Mouse (Mus musculus): Measurements from ENCODE around the gene Zfp526.

Zfp526 gene

GRCm38 (mm10) chr7:25210482-25210881 lies 10.7 kb upstream of the Zfp526 start:
- no peak for DNase-seq

DNA sequence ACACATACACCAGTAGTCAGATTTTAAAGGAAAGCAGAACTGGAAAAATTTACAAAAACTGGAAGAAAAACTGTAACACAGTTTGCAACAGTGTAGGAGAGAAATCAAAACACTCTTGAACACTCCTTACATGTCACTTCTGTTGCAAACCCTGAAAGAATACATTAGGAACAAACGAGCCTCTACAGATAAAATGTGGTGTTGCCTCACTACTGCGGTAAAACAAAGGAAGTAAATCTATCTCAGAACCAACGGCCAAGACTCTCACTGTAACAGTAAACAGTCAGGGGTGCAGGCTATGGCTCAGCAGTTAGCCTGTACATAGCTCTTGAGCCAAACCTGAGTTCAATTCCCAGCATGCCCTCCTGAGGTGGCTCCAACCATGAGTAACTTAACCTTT lies 8.1 kb upstream of the Zfp526 start:
- DNase-seq = no peak

GRCm38 (mm10) chr7:25214172-25214571 lies 7.1 kb upstream of the Zfp526 start:
- no peak for DNase-seq

- DNase-seq = no peak
These were observed 3.4 kb upstream of the Zfp526 start for GRCm38 (mm10) chr7:25217653-25218395.

DNA sequence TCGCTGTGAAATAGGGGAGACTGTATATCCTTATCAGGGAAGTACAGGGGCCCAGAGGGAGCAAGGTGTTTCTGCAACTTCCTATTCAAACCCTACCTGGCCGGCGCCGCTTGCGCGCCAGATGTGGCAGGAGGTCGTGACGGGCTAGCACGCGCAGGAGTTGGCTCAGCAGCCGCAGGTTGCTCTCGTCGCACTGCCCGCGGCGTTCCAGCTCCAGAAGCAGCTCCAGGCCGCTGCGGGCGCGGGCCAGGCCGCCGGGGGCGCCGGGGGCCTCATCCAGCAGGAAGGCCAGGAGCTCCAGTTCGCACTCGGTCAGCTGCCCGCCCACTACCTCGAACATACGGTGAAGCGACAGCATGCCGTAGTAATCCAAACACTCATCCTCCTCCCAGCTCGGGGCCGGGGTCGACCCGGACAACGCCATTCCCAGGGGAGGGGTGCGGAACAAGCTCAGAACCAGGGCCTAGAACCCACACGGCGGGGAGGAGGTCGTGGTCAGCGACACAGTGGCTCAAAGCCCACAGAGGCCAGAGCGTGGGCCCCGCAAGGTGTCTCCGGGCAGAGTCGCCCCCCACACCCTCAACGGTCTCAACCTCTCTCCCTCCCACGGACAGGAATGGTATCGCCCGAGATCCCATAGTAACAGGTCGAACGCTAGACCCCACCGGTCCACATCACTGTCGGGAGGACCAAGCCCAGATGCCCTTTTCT lies 2.4 kb upstream of the Zfp526 start:
- peak; percentile 45 for DNase-seq

DNA sequence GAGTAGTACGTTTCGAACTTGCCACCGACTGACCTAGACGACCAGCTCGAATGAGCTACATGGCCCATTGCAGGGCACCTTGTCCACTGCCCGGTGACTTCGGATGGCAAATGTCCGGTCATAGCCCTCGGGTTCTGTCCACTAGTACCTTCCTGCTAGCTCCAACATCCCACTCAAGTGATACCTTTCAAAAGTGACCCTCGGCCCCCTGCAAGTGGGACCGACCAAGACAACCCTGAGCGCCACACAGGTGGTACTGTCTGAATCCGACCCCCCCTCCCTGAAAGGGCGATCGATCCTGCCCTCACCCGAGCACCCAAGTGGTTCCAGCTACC lies 1.8 kb upstream of the Zfp526 start:
- DNase-seq = no peak

DNA sequence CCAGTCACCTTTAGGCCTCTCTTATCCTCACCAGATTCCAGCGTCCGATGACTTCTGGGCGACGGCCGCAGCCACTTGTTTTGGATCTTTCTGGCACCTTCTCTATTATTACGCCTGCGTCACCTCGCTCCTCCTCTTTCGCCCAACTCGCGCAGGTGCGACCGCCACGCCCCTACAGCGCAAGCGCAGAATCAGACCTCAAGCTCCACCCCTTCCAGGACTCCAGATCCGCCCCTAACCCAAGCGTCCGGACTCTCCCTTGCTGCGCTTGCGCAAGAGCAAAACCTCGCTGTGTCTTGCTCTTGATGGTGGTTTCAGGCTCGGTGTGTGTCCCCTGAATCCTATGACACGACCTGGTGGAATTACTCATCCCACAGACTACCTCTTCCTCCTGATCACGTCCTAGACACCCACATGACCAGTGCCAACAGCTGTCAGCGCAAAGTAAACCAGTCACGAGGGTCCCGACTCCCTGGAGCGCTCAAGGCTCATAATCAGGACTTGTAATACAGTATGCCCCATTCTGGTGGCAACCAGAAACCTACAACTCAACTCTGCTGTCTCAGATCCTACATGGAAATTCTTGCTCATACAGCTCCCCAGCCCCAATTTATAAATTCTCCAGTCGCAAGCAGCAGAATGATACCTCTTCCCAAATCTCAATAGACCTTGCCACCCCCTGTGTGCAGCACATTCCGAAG lies 1.3 kb upstream of the Zfp526 start:
- peak; percentile 96 for DNase-seq

GRCm38 (mm10) chr7:25220457-25221101 lies 646 bp upstream of the Zfp526 start, which contains the start of gene Dedd2:
Dedd2 (minus strand) TSS chr7:25220615.
- DNase-seq = no peak

GRCm38 (mm10) chr7:25222275-25222967 lies 1.2 kb downstream of the Zfp526 start:
- no peak for DNase-seq

DNA sequence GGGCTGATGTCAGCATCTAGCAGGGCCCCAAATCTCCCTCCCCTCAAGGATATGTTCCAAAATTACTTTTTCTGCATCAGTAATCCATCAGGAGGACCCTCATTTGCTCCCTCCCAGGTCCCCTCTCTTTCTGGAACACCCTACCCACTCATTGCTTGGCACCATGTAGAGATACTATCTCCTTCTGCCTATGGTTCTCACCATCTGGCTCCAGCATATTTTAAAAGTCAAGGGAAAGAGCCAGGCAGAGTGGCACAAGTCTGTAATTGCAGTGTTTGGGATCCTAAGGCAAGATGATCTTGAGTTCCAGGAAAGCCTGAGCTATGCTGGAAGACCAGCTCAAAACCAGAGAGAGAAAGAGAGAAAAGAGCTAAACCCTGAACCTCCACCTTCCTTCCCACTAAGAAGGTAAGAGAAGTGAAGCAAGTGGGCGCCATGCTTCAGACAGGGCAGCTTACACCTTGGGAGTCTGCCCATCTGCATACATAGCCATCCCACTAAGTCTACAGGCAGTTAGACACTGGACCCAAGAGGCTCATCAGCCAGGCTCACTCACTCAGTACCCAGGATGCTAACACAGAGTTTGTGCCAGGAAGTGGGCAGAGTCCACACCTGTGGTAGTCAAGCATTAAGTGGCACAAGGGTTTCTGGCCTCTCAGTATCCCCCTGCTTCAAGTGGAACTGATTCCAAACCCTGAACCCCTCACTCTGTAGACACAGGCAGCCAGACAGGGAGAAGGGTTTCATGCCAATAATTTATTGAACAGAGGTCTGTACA lies 6.5 kb downstream of the Zfp526 start:
- no peak for DNase-seq

- DNase-seq = no peak
These were observed 9.6 kb downstream of the Zfp526 start for GRCm38 (mm10) chr7:25230690-25231285.

DNA sequence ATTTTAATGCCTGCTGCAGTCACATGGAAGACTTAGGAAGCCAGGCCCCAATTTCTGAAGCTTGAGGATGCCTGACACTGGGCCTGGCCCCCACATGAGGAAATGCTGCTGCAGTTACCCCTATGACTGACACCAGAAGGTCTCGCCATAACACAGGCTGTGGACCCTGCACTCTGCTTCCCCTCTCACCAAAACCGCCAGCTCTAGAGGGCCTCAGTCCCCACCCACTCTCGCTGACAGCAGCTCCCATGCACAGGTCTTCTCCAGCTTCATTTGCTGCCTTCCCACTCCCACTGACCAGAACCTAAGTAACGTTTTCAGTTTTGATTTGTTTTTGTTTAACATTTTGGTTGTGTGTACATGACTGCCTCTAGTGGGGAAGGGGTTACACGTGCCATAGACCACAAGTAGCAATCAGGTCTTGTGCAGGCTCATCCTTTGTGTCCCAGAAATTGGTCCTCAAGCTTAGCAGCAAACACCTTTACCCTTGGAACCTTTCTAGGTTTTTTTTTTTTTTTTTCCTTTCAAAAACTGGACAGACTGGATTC lies 10.9 kb downstream of the Zfp526 start:
- no peak for DNase-seq

DNA sequence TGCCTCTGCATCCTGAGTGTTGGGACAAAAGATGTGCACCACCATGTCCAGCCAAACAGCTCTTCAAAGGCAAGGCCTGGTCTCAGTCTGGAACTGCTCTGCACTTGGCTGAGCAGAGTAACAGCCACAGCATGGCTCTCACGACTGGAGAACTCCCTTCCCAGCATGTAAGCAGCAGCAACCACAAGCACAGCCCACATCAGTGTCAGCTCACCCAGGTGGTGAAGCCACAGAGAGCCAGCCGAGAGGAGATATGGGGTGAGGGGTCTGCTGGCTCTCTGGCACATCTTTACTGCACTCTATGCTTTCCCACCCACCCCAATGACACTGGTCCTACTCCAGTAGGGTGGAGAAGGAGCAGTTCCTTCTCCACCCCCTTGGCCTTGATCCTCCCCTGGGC lies 11.8 kb downstream of the Zfp526 start:
- no peak for DNase-seq

- no peak for DNase-seq
These were observed 14.3 kb downstream of the Zfp526 start for GRCm38 (mm10) chr7:25235526-25235925.

DNA sequence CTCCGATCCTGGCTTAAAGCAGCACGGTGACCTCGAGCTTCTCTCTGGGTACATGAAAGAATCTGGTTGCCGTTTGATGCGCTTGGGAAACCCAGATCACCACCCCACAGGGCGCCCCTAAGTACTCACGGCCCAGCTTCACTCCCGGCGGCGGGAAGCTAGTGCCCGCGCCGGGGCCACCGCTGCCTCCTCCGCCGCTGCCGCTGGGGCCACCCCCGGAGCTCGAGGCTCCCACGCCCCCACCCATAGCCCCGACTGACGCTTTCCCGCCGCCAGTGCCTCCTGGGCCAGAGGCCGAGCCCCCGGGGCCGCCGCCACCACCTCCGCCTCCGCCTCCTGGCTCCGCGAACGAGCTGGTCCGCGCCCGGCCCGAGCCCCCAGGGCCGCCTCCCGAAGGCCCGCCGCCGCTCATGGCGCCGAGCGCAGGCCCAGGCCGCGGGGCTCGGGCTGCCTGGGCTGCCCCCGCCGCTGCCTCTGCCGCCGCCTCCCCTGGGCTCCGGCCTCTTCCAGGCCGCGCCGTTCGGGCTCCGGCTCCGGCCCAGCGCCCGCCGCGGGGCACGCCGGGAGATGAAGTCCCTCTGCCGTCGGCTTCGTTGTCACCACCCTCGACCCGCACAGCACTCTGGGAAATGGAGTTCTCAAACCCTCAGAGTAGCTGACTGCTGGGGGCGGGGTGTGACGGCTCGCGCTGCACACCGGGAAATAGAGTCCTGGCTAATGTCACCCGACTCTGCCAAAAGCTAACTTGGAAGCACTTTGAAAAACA lies 16.2 kb downstream of the Zfp526 start, which contains the start of gene Gsk3a:
Gsk3a (minus strand) TSS at position 603 of the 766 bp plus-strand sequence.
- peak; percentile 99 for DNase-seq

GRCm38 (mm10) chr7:25238015-25238706 lies 16.9 kb downstream of the Zfp526 start:
- DNase-seq = peak; percentile 97

DNA sequence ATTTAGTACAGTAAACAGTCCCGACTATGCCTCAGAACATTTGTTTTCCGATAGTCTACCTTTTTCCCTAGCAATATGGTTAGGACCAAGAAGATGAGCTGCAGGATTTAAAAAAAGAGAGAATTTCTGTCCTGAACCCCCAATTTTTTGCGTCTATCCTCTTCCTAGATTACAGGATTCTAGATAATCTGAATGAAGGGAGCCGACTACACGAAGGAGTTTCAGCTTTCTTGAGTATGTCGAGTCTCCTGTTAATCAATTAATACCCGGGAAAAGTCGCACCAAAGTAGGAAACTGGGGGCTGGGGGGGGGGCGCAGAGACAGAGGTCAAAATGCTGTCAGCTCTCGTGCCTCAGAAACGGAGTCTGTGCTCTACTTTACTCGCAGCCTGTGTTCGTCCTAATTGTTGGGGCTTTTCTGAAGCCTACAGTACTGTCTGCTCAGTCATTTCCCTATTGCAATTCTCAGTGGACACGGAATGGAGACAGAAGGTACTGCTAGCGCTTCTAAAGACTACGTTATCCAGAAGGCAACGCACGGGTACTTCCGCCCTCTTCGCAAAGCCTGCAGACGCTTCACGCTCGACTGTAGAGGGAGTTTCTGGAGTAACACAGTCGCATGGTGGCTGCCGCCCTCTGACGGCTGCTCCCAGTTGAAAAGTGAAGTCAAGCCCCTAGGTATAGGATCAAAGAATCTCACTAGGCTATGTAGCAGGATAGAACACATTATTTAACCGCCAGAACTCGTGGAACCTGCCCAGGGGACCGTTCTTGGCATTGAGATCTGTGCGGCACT lies 17.8 kb downstream of the Zfp526 start:
- DNase-seq = peak; percentile 92

DNA sequence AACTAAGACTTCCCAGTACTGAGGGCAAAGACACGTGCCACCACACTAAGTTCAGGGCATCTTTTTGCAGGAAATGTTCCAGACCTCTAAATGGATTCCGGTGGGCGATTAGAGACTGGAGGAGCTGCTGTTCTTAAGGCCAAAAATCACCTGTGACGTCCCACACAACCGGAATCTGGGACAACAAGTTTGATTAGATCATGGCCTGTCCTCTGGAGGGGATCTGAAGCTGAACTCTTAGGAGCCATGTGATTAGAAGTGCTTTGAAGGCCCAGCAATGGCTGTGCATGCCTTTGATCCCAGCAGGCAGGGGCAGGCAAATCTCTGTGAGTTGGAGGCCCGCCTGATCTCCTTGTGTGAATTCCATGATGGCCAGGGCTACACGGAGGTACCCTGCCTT lies 19.4 kb downstream of the Zfp526 start:
- no peak for DNase-seq

GRCm38 (mm10) chr7:25241062-25241461 lies 19.8 kb downstream of the Zfp526 start:
- peak; percentile 92 for DNase-seq

Measured in right cerebral cortex, adult 18-20 months (tissue).